Mouse (Mus musculus) inflammation-experienced regulatory T-cells (primary cell): ENCODE data around the gene Gm49366. TPM values are rescaled to one million over a fixed set of nuclear protein-coding genes. Genes with fewer than 3 reads are reported as not detected.

Experiments used
- polyA plus RNA-seq, 2 experiments: library from polyadenylated mRNA; unstranded; fragments of 100-300 nt; shearing (Covaris generic); gene quantifications; one replicate each; pipeline ENCODE4 v1.2.1; 2017

Gm49366 gene
- not detected for polyA plus RNA-seq

DNA sequence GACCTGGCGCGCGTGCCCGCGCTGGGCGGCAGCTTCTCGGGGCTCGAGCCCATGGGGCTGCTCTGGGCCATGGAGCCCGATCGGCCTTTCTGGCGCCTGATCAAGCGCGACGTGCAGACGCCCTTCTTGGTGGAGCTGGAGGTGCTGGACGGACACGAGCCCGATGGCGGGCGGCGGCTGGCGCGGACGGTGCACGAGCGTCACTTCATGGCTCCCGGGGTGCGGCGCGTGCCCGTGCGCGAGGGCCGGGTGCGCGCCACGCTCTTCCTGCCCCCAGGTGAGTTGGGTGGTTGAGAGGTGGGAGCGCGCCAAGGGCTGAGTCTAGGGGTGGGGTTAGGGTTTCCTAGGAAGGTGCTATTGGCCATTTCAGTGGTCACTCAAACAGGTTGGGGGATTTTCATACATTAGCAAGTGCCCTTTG is at the start of gene Gm49366:
Gm49366 (plus strand) TSS at position 245 of the 421 bp plus-strand sequence.

DNA sequence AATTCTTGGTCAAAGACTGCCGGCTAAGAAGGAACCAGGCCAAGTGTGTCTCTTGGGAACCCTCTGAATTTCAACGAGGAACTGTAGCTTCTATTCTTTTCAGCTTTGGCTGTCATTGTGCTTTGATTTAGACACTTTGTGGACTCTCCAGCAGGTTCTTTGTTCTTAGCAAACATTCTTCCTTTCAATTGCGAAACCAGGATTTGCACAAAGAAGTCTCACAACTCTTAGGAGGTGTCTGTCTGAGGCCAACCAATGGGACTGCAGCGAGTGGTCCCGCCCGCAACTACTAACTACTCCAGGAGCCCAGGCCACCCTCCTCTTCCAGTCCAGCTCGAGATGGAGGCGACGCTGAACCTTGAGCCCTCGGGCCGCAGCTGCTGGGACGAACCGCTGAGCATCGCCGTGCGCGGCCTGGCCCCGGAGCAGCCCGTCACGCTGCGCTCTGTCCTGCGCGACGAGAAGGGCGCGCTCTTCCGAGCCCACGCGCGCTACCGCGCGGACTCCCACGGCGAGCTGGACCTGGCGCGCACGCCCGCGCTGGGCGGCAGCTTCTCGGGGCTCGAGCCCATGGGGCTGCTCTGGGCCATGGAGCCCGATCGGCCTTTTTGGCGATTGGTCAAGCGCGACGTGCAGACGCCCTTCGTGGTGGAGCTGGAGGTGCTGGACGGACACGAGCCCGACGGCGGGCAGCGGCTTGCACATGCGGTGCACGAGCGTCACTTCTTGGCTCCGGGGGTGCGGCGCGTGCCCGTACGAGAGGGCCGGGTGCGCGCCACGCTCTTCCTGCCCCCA is 29.4 kb upstream of the Gm49366 start, which contains the start of gene Acot1:
Acot1 (plus strand) TSS at position 320 of the 795 bp plus-strand sequence.

DNA sequence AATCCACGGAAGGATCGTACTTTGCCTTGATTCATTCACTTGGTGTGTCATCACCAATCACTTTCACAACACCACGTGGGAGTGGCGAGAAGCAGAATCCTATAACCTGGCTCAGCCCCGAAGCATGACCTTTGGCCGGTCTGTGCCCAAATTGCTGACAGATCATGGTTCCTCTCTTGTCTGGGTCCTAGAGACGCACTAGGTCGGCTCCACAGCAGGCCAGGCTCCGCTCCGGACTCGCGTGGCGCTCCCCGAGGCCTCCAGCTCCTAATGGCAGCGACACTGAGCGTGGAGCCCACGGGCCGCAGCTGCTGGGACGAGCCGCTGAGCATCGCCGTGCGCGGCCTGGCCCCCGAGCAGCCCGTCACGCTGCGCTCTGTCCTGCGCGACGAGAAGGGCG is 494 bp upstream of the Gm49366 start, which contains the start of gene Acot4:
Acot4 (plus strand) TSS at position 139 of the 400 bp plus-strand sequence.

DNA sequence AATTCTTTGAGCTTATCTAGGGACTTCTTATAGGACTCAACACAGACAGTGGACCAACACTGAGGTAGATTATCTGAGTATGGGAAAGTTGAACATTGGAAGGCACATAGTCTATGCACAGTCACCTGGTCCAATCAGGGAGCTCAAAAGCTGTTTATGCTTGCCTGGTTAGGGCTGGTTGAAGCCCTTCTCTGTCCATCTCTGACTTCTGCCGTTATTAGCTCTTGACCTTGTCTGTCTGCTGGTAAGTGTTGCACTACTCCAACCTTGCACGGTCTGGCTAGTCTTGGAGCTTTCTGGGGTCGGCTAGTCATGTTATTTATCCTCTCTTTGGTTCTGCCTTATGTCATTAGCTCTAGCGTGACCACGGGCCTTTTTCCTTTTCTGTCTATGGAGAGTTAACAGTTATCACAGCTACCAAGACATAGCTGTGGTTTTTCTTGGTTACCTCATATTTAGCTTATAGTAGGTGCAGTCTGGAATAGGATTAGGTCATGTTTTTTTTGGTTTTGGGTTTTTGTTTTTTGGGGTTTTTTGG is 13.3 kb downstream of the Gm49366 start, which contains the start of gene Acot3:
Acot3 (plus strand) TSS at position 208 of the 538 bp plus-strand sequence.

DNA sequence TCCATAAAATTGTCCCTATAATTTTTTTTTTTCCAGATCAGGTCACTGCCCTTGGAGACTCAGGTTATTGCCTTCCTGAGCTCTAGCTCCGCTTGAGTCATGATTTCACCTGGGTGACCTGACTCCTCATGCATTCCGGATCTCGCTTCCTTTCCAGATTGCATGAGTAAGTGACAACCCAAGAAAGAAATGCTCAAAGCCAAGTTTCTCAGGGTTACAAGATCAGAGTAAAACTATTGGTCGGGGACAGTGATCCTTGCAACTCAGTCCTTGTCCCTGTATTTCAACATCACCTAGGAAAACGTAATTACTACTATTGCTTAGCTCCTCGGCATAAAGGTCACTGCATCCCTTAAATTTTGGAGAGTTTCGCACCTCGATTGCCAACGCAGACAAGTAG is 30.3 kb downstream of the Gm49366 start, which contains the start of gene Acot5:
Acot5 (plus strand) TSS at position 340 of the 400 bp plus-strand sequence.

DNA sequence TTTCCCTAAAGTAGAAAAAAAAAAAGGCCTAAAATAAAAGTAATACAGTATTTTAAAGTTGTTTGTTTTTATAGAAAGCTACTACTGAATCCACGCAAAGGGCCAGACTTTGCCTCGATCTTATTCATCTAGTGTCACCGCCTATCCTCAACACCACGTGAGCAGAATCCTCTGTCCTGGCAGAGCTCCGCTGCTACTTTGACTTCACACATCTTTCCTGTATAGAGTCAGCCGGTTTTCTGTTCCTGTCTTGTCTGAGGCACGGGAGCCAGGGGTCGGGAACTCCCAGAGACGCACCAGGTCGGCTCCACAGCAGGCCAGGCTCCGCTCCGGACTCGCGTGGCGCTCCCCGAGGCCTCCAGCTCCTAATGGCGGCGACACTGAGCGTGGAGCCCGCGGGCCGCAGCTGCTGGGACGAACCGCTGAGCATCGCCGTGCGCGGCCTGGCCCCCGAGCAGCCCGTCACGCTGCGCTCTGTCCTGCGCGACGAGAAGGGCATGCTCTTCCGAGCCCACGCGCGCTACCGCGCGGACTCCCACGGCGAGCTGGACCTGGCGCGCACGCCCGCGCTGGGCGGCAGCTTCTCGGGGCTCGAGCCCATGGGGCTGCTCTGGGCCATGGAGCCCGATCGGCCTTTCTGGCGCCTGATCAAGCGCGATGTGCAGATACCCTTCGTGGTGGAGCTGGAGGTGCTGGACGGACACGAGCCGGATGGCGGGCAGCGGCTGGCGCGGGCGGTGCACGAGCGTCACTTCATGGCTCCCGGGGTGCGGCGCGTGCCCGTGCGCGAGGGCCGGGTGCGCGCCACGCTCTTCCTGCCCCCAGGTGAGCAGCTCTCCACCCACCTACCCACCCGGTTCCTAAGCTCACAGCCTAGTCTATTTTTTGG is 62.1 kb downstream of the Gm49366 start, which contains the start of gene Acot6:
Acot6 (plus strand) TSS at position 51 of the 889 bp plus-strand sequence.

Other genes with a start within 250 kb of the Gm49366 start
- 10 to 100 TPM; 39.0 to 44.4 TPM for gene Numb, start 117.0 kb upstream of the Gm49366 start, polyA plus RNA-seq
- 10 to 100 TPM; 24.4 to 39.3 TPM for gene Riox1, start 88.3 kb upstream of the Gm49366 start, polyA plus RNA-seq
- gene Heatr4, start 54.1 kb upstream of the Gm49366 start, polyA plus RNA-seq, result under 1 TPM in 1 of 2 experiments, not detected in 1; 0.51 TPM
- 1 to 10 TPM; 5.2 to 6.3 TPM for gene Acot2, start 51.1 kb upstream of the Gm49366 start, polyA plus RNA-seq
- gene Acot1, start 29.4 kb upstream of the Gm49366 start, polyA plus RNA-seq, result 1 to 10 TPM in 1 of 2 experiments, under 1 TPM in 1; 0.51 to 2.5 TPM
- 1 to 10 TPM; 1.0 to 3.0 TPM for gene Acot4, start 556 bp upstream of the Gm49366 start, polyA plus RNA-seq
- under 1 TPM; 0.16 to 0.36 TPM for gene Acot3, start 13.2 kb downstream of the Gm49366 start, polyA plus RNA-seq
- gene Acot5, start 30.4 kb downstream of the Gm49366 start, polyA plus RNA-seq, result not detected
- 1 to 10 TPM; 1.9 to 2.1 TPM for gene Acot6, start 61.7 kb downstream of the Gm49366 start, polyA plus RNA-seq
- gene Dnal1, start 75.4 kb downstream of the Gm49366 start, polyA plus RNA-seq, result under 1 TPM; 0.31 to 0.78 TPM
- gene Pnma1, start 109.6 kb downstream of the Gm49366 start, polyA plus RNA-seq, result under 1 TPM in 1 of 2 experiments, not detected in 1; 0.17 TPM
- gene Elmsan1, start 179.9 kb downstream of the Gm49366 start, polyA plus RNA-seq, result 10 to 100 TPM; 25.6 to 29.6 TPM
- gene Ptgr2, start 246.3 kb downstream of the Gm49366 start, polyA plus RNA-seq, result 10 to 100 TPM; 32.6 to 34.1 TPM